Mouse (Mus musculus) hindbrain, embryonic 12.5 days (tissue): Measurements from ENCODE around the gene Dpp6. TPM values are rescaled to one million over a fixed set of nuclear protein-coding genes. Genes with fewer than 3 reads are reported as not detected.

Experiments
- ATAC-seq: fragments of 200-750 bp; cut with Nextera tagmentation; 2 replicates; pipeline ENCODE4 v1.8.0; 2017; ENCODE audit warnings: moderate TSS enrichment; ENCODE audit not compliant: low FRiP score
- H3K27ac ChIP-seq: fragments of 300-500 bp; sonication (generic); 2 replicates; pipeline ENCODE4 v1.5.1; 2016; ENCODE audit warnings: mild to moderate bottlenecking
- H3K27me3 ChIP-seq: fragments of 300-500 bp; sonication (generic); 2 replicates; pipeline ENCODE4 v1.6.1; 2016; ENCODE audit warnings: mild to moderate bottlenecking
- H3K36me3 ChIP-seq: fragments of 300-500 bp; sonication (generic); 2 replicates; pipeline ENCODE4 v1.6.1; 2016; ENCODE audit warnings: mild to moderate bottlenecking
- H3K4me1 ChIP-seq: fragments of 300-500 bp; sonication (generic); 2 replicates; pipeline ENCODE4 v1.6.1; 2016
- H3K4me2 ChIP-seq: fragments of 300-500 bp; sonication (generic); replicated peaks from 2 replicates; pipeline ENCODE4 v1.6.1; 2016; ENCODE audit warnings: mild to moderate bottlenecking
- H3K4me3 ChIP-seq: fragments of 300-500 bp; sonication (generic); 2 replicates; pipeline ENCODE4 v1.5.1; 2016; ENCODE audit warnings: mild to moderate bottlenecking
- H3K9ac ChIP-seq: fragments of 300-500 bp; sonication (generic); 2 replicates; pipeline ENCODE4 v1.6.1; 2016; ENCODE audit warnings: mild to moderate bottlenecking, moderate library complexity
- H3K9me3 ChIP-seq: fragments of 300-500 bp; sonication (generic); replicated peaks from 2 replicates; pipeline ENCODE4 v1.6.1; 2016; ENCODE audit warnings: mild to moderate bottlenecking
- WGBS: fragments of 180-500 bp; shearing (Covaris S2); methylation state at CpG from one replicate; pipeline ENCODE4 v1.1.7; 2016; 5-methylcytosine and 5-hydroxymethylcytosine counted together
- polyA plus RNA-seq: library from polyadenylated mRNA; unstranded; fragments of >200 nt; fragmentation: Nextera tagmentation; extraction: Ambion mirVana; gene quantifications from 2 replicates; pipeline ENCODE4 v1.2.1, GENCODE M21; 2016

Dpp6 gene
- polyA plus RNA-seq, 1 experiment from 2014 or later: 27.2 TPM

DNA sequence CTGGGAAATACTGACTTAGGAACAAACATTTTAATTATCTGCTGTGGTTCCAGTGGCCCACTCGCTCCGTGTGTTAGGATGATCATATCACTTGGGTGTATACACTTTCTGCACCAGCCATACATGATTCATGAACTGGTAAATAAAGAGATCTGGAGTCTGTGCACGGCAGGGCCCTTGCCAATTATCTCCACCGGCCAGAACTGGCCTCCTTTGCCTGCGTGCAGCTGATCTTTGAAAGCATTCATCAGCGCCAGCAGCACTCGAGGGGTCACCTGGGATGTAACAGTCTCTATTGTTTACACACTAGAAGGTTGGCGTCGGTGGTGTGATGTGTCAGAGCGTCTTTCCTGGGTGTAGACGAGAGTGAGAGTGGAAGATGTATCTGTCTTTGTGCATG is 868.2 kb downstream of the Dpp6 start:
- H3K9me3 ChIP-seq: no peaks in the 10 kb centered on the region
- H3K27me3 ChIP-seq: no peaks in the 10 kb centered on the region
- 46% methylated on average over 11 of the region's 11 CpGs for WGBS
- H3K36me3 ChIP-seq: no peaks in the 10 kb centered on the region
- H3K4me3 ChIP-seq: no peak overlapping the region
- peak; percentile 66 for ATAC-seq
- H3K4me1 ChIP-seq: 0 out of 2 replicates have a peak, but pooled peaks cover 6% of the 10 kb centered on the region
- H3K27ac ChIP-seq: peak overlapping the region; percentile 68
- H3K9ac ChIP-seq: no peak overlapping the region
- no peak overlapping the region for H3K4me2 ChIP-seq

DNA sequence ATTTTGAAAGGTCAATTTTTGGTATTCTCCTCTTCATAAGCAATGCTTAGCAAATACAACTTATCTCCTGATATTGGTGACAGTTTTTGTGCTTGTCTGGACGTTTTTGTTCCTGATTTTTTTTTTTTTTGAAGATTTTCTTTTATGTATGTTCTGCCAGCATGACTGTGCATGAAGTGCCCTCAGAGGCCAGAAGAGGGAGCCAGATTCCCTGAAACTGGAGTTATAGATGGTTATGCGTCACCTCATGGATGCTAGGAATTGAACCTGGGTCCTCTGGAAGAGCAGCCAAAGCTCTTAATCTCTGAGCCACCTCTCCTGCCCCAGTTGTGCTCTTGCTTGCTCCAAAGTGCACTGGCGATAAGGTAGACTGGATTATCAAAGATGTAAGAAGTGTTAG is 868.9 kb downstream of the Dpp6 start:
- Histone ChIP-seq H3K9me3 (no peaks in the 10 kb centered on the region), H3K9ac (no peak overlapping the region), H3K4me3 (no peak overlapping the region), H3K4me2 (no peak overlapping the region), H3K36me3 (no peaks in the 10 kb centered on the region), H3K27ac (no peak overlapping the region), H3K4me1 (0 out of 2 replicates have a peak, but pooled peaks cover 6% of the 10 kb centered on the region), H3K27me3 (no peaks in the 10 kb centered on the region)
- WGBS: 73% methylated on average over 3 of the region's 3 CpGs
- no peak for ATAC-seq

GRCm38 (mm10) chr5:27687311-27687710 is 870.3 kb downstream of the Dpp6 start:
- Histone ChIP-seq H3K36me3 (no peaks in the 10 kb centered on the region), H3K4me3 (no peak overlapping the region), H3K27ac (no peak overlapping the region), H3K9ac (no peak overlapping the region), H3K9me3 (no peaks in the 10 kb centered on the region), H3K27me3 (no peaks in the 10 kb centered on the region), H3K4me2 (no peak overlapping the region), H3K4me1 (0 out of 2 replicates have a peak, but pooled peaks cover 6% of the 10 kb centered on the region)
- 87% methylated on average over 2 of the region's 2 CpGs for WGBS
- ATAC-seq: no peak

DNA sequence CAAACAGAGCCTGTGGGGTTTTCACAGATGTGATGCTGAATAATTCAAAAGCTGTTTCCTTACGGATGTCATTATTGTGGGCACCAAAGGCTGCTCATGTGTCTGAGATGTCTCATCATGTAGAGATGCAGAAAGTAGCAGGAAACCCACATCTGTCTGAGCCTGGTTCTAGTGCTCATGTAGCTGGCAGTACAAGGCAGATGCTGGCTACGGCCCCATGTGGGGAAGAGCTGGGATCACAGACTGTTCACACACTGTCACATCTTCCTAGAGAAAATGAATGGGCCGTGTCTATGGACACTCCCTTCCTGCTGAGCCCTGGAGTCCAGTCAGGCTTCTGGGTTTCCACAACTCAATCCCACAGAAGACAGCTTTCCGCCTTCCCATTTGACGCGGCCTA is 885.5 kb downstream of the Dpp6 start:
- ATAC-seq: no peak
- H3K4me2 ChIP-seq: no peak overlapping the region
- H3K9ac ChIP-seq: no peak overlapping the region
- no peaks in the 10 kb centered on the region for H3K9me3 ChIP-seq
- H3K36me3 ChIP-seq: no peaks in the 10 kb centered on the region
- no peak overlapping the region for H3K27ac ChIP-seq
- peaks cover 19% of the 10 kb centered on the region; the same call in 1 of the 2 replicates for H3K4me1 ChIP-seq
- H3K27me3 ChIP-seq: no peaks in the 10 kb centered on the region
- H3K4me3 ChIP-seq: no peak overlapping the region
- 72% methylated on average over 6 of the region's 6 CpGs for WGBS

DNA sequence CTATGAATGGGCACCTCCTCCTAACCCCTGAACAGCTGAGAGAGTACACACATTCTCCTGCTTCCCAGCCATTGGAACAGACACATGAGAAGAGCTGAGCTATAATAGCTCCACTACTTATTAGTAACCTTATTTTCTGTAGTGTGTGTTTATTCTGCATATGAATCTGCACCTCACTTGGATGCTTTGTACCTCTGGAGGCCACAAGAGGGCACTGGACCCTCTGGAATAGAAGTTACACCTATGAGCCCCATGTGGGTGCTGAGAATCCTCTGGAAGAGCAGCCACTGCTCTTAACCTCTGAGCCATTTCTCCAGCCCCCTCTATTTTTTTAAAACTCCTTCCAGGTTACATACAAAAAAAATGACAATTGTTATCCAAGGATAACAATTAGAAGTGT is 888.0 kb downstream of the Dpp6 start:
- H3K9me3 ChIP-seq: no peaks in the 10 kb centered on the region
- H3K9ac ChIP-seq: no peak overlapping the region
- no peak overlapping the region for H3K27ac ChIP-seq
- ATAC-seq: no peak
- no peak overlapping the region for H3K4me2 ChIP-seq
- no peaks in the 10 kb centered on the region for H3K36me3 ChIP-seq
- H3K4me3 ChIP-seq: no peak overlapping the region
- no peaks in the 10 kb centered on the region for H3K27me3 ChIP-seq
- H3K4me1 ChIP-seq: peaks cover 30% of the 10 kb centered on the region

DNA sequence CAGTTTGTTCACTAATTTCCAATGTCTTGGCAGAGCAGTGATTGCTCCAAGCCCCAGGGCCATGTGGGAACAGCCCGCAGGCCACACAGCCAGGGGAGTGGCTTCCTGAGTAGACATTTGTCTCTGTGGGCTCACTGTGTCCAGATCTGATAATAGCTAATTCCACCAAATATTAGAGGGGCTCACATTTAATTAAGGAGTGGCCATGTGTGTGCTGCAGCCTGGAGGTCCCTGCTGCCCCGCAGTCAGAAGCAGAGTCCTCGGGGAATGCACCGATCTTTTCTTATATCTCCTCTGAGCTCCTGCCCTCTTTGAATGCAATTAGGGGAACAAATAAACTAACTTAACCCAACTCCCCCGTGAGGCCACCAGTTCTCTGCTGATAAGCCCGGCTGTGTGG is 889.5 kb downstream of the Dpp6 start:
- ATAC-seq: peak; percentile 55
- Histone ChIP-seq H3K27ac (0 out of 2 replicates have a peak overlapping the region, but pooled peaks have one; percentile 9), H3K36me3 (no peaks in the 10 kb centered on the region), H3K9ac (no peak overlapping the region), H3K4me1 (peaks cover 30% of the 10 kb centered on the region), H3K4me3 (no peak overlapping the region), H3K4me2 (no peak overlapping the region), H3K27me3 (no peaks in the 10 kb centered on the region), H3K9me3 (no peaks in the 10 kb centered on the region)
- 40% methylated on average over 6 of the region's 6 CpGs for WGBS

DNA sequence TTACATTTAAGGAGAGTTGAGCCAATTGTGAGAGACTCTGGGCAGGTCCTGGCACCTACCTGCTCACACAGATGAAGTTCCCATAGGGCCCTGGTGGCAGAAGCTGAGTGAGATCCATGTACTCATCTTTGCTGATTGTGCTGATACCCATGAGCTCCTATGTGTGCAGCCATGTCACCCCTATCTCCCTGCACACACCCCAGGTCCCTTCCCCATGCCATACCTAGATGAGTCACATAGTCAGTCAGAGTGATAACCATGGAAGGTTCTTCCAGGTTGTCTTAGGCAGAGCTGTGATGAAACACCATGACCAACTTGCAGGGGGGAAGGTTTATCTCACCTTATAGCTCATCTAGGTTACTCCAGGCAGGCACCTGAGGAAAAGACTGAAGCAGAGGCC is 890.3 kb downstream of the Dpp6 start:
- Histone ChIP-seq H3K9me3 (no peaks in the 10 kb centered on the region), H3K4me2 (no peak overlapping the region), H3K36me3 (no peaks in the 10 kb centered on the region), H3K27ac (0 out of 2 replicates have a peak overlapping the region, but pooled peaks have one; percentile 17), H3K4me3 (no peak overlapping the region), H3K9ac (no peak overlapping the region), H3K27me3 (no peaks in the 10 kb centered on the region), H3K4me1 (peaks cover 30% of the 10 kb centered on the region)
- no peak for ATAC-seq

- Histone ChIP-seq H3K9ac (no peak overlapping the region), H3K36me3 (no peaks in the 10 kb centered on the region), H3K4me3 (no peak overlapping the region), H3K4me1 (peaks cover 23% of the 10 kb centered on the region), H3K4me2 (no peak overlapping the region), H3K9me3 (no peaks in the 10 kb centered on the region), H3K27ac (peak overlapping the region; percentile 17; the same call in 1 of the 2 replicates), H3K27me3 (no peaks in the 10 kb centered on the region)
- ATAC-seq: no peak
- 33% methylated on average over 6 of the region's 6 CpGs for WGBS
Observed at GRCm38 (mm10) chr5:27708209-27708608, 891.2 kb downstream of the Dpp6 start.

DNA sequence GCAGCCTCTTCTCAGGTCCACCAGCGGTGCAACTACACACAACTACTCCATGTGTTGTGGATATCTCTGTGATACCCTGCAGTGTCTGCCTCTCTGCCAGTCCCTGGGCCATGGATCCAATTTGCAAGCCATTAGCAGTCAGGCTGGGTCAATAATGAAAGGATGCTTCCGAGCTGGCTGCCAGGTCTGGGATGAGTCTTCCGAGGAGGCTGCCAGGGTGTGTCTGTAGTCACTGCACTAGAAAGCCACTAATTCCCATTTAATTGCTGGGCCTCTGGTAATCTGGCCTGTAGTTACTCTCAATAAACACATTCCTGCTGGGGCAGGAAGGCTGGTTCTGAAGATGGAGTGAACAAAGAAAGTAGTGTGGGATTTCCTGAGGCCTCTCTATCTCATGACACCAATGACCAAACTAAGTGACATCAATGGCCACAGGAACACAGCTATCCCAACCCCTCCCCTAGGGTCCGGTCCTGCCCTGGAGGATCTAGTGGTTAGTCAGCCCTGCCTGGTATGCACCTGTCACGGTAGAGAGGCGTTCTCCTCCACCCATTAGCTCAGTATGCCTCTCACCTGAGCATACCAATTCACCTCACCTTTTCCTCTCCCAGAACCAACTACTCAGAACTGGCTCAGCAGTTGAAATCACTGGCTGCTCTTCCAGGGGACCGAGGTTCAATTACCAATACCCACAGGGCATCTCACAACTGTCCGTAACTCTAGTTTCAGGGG is 894.6 kb downstream of the Dpp6 start:
- Histone ChIP-seq H3K27ac (no peak overlapping the region), H3K4me1 (peaks cover 25% of the 10 kb centered on the region), H3K36me3 (peaks cover 7% of the 10 kb centered on the region; the same call in 1 of the 2 replicates), H3K4me3 (no peak overlapping the region), H3K27me3 (no peaks in the 10 kb centered on the region), H3K4me2 (no peak overlapping the region), H3K9ac (no peak overlapping the region), H3K9me3 (no peaks in the 10 kb centered on the region)
- no peak for ATAC-seq
- WGBS: 73% methylated on average over 8 of the region's 8 CpGs

DNA sequence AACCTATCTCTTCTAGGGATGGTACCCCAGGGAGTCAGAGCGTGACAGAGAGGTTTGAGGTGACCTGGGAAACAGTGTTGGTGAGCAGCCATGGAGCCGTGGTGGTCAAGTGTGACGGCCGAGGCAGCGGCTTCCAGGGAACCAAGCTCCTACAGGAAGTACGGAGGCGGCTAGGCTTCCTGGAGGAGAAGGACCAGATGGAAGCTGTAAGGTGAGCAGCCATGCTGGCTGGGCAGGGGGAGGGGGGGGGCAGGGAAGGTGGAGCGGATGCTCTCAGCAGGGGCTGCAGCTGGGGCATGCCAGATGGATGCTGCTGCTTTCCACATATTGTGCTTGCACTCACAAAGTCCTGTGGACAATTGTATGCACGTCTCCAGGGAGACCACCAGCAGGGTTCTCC is 897.4 kb downstream of the Dpp6 start:
- H3K27me3 ChIP-seq: no peaks in the 10 kb centered on the region
- no peak overlapping the region for H3K4me3 ChIP-seq
- no peak overlapping the region for H3K9ac ChIP-seq
- H3K9me3 ChIP-seq: no peaks in the 10 kb centered on the region
- H3K36me3 ChIP-seq: peaks cover 7% of the 10 kb centered on the region; the same call in 1 of the 2 replicates
- ATAC-seq: no peak
- peaks cover 6% of the 10 kb centered on the region; the same call in 1 of the 2 replicates for H3K4me1 ChIP-seq
- H3K4me2 ChIP-seq: no peak overlapping the region
- WGBS: 55% methylated on average over 9 of the region's 9 CpGs
- H3K27ac ChIP-seq: no peak overlapping the region

DNA sequence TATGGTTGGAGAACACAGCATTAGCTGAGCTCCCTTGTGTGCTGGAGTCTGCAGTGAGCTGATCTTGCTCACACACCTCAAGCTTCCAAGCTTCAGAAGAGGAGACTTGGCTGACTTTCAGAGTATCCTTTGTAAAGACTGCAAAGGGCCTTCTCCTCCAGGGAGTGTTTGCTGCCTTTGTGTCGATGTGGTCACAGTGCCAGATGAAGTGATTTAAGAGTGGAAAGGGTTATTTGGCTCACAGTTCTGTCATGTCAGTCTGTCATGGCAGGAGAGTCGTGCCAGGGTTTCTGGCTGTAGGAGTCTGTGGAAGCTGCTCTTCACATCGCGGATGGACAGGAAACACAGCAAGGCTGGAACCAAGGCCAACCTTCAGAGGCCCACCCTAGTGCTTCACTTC is 899.0 kb downstream of the Dpp6 start:
- WGBS: 86% methylated on average over 4 of the region's 4 CpGs
- H3K27ac ChIP-seq: no peak overlapping the region
- no peak for ATAC-seq
- H3K4me2 ChIP-seq: no peak overlapping the region
- no peak overlapping the region for H3K9ac ChIP-seq
- H3K9me3 ChIP-seq: no peaks in the 10 kb centered on the region
- peaks cover 7% of the 10 kb centered on the region; the same call in 1 of the 2 replicates for H3K36me3 ChIP-seq
- peaks cover 6% of the 10 kb centered on the region; the same call in 1 of the 2 replicates for H3K4me1 ChIP-seq
- H3K27me3 ChIP-seq: no peaks in the 10 kb centered on the region
- no peak overlapping the region for H3K4me3 ChIP-seq

GRCm38 (mm10) chr5:27717301-27717700 is 900.3 kb downstream of the Dpp6 start:
- H3K4me2 ChIP-seq: no peak overlapping the region
- H3K4me1 ChIP-seq: peaks cover 6% of the 10 kb centered on the region; the same call in 1 of the 2 replicates
- H3K27me3 ChIP-seq: no peaks in the 10 kb centered on the region
- no peaks in the 10 kb centered on the region for H3K9me3 ChIP-seq
- H3K36me3 ChIP-seq: peaks cover 7% of the 10 kb centered on the region; the same call in 1 of the 2 replicates
- H3K27ac ChIP-seq: no peak overlapping the region
- no peak overlapping the region for H3K9ac ChIP-seq
- no peak overlapping the region for H3K4me3 ChIP-seq
- no peak for ATAC-seq

- peaks cover 4% of the 10 kb centered on the region; the same call in 1 of the 2 replicates for H3K4me1 ChIP-seq
- H3K27me3 ChIP-seq: no peaks in the 10 kb centered on the region
- no peaks in the 10 kb centered on the region for H3K9me3 ChIP-seq
- WGBS: 73% methylated on average over 2 of the region's 2 CpGs
- no peak overlapping the region for H3K4me2 ChIP-seq
- H3K9ac ChIP-seq: no peak overlapping the region
- no peak overlapping the region for H3K27ac ChIP-seq
- no peak for ATAC-seq
- peaks cover 7% of the 10 kb centered on the region; the same call in 1 of the 2 replicates for H3K36me3 ChIP-seq
- H3K4me3 ChIP-seq: no peak overlapping the region
Observed at GRCm38 (mm10) chr5:27719311-27719710, 902.3 kb downstream of the Dpp6 start.
